In genomic region chr5:76283890-76284289, GRCm38 (mm10) we compare ENCODE assay signal across 41 mouse cellular contexts. TPM values are rescaled to one million over a fixed set of nuclear protein-coding genes. Genes with fewer than 3 reads are reported as not detected.
A peak's percentile ranks its signal among the peaks of the same experiment; 100 is the strongest.
DNase-seq lines count a peak whose midpoint lies in the region; ATAC-seq lines count a peak whose summit lies in the region.
"Had no signal": no experiment of that assay in that cellular context is flagged by ENCODE, and none has a peak within 500 bp of the region (broad histone marks: within the 10 kb centered on the region; RNA-seq: fewer than 3 reads in every experiment).

No protein-coding gene starts in this region.

- WGBS in liver, embryonic 15.5 days (ENCODE audit: insufficient replicate concordance): 21% methylated on average over 1 of the region's 1 CpGs

- H3K4me2 ChIP-seq in liver, embryonic 15.5 days: no peak overlapping the region
- H3K4me2 ChIP-seq: embryonic facial prominence, embryonic 12.5 days; heart, embryonic 13.5 days; hindbrain, embryonic 15.5 days; limb, embryonic 13.5 days; lung, embryonic 14.5 days; midbrain, embryonic 11.5 days; neural tube, embryonic 12.5 days had no signal

- DNase-seq in adrenal gland, adult 2 months: peak; percentile 32
- no peak for DNase-seq in adrenal gland, adult 18-20 months (ENCODE audit: low spot score in 2 of 2)
- peak; percentile 9 for DNase-seq in liver
- DNase-seq in right cerebral cortex, postnatal 25 days: no peak
- DNase-seq in cerebellum, postnatal 10 days: no peak
- no peak for DNase-seq in heart, adult 18-20 months
- DNase-seq: cerebellum, adult 11 months; cerebellum, adult 9-10 months; embryo, embryonic 11 days; heart, postnatal 10 days; kidney, adult 2 months; kidney, postnatal 4 days; lung, embryonic 14.5 days; lung, postnatal 14 days; right cerebral cortex, adult 18-20 months; right cerebral cortex, postnatal 4 days; thymus, adult 18-20 months; thymus, postnatal 25 days had no signal

- H3K9ac ChIP-seq in liver, embryonic 15.5 days: no peak overlapping the region
- H3K9ac ChIP-seq: embryonic facial prominence, embryonic 12.5 days; heart, embryonic 13.5 days; hindbrain, embryonic 15.5 days; limb, embryonic 13.5 days; lung, embryonic 14.5 days; neural tube, embryonic 12.5 days had no signal

- no peak overlapping the region for H3K27ac ChIP-seq in liver, embryonic 15.5 days (replicated peaks)
- H3K27ac ChIP-seq: embryonic facial prominence, embryonic 12.5 days; heart, embryonic 13.5 days; hindbrain, embryonic 10.5 days; hindbrain, embryonic 15.5 days; kidney, postnatal 0 days; limb, embryonic 13.5 days; neural tube, embryonic 12.5 days; stomach, postnatal 0 days had no signal

- 0 out of 2 replicates have a peak, but pooled peaks have one; percentile 40 for ATAC-seq in liver, embryonic 15.5 days (ENCODE audit: insufficient read depth)
- ATAC-seq: forebrain, embryonic 14.5 days; midbrain, embryonic 16.5 days had no signal

- H3K4me1 ChIP-seq in liver, embryonic 15.5 days (replicated peaks): peaks cover 9% of the 10 kb centered on the region
- H3K4me1 ChIP-seq: hindbrain, embryonic 10.5 days; hindbrain, embryonic 15.5 days; neural tube, embryonic 12.5 days had no signal

- no peak overlapping the region for H3K4me3 ChIP-seq in liver, embryonic 15.5 days (replicated peaks)
- H3K4me3 ChIP-seq: embryonic facial prominence, embryonic 12.5 days; heart, embryonic 13.5 days; hindbrain, embryonic 10.5 days; hindbrain, embryonic 15.5 days; limb, embryonic 13.5 days; myocyte; neural tube, embryonic 12.5 days had no signal

- no peaks in the 10 kb centered on the region for H3K36me3 ChIP-seq in liver, embryonic 15.5 days (replicated peaks)
- H3K36me3 ChIP-seq: embryonic facial prominence, embryonic 12.5 days; heart, embryonic 13.5 days; hindbrain, embryonic 10.5 days; hindbrain, embryonic 15.5 days; limb, embryonic 13.5 days; neural tube, embryonic 12.5 days had no signal

- H3K9me3 ChIP-seq in liver, embryonic 15.5 days (replicated peaks): no peaks in the 10 kb centered on the region
- H3K9me3 ChIP-seq: embryonic facial prominence, embryonic 12.5 days; G1E; hindbrain, embryonic 10.5 days; hindbrain, embryonic 15.5 days; limb, embryonic 13.5 days; neural tube, embryonic 12.5 days had no signal

- no peaks in the 10 kb centered on the region for H3K27me3 ChIP-seq in liver, embryonic 15.5 days
- H3K27me3 ChIP-seq: embryonic facial prominence, embryonic 12.5 days; heart, embryonic 13.5 days; hindbrain, embryonic 15.5 days; limb, embryonic 13.5 days; neural tube, embryonic 12.5 days had no signal

RNA-seq across cellular contexts. Expression of gene Clock, which starts 20.7 kb away (rescaled TPM):
- total RNA-seq in adrenal gland, adult 2 months (2021): 10 to 100 TPM; 38.9 to 62.9 TPM
- polyA plus RNA-seq in adrenal gland, adult 2 months (2012; rRNA removed): 10.6 and 10.9 TPM in 2 replicates
- total RNA-seq in adrenal gland, adult 18-20 months (2021): 10 to 100 TPM; 48.8 to 54.2 TPM
- polyA plus RNA-seq in liver, embryonic 15.5 days (2015; fragmentation: Nextera tagmentation; extraction: Ambion mirVana): 1.8 and 2.1 TPM in 2 replicates
- total RNA-seq in heart, adult 18-20 months (2021): 10 to 100 TPM; 29.1 to 33.9 TPM

RNA-seq across cellular contexts. Expression of gene Pdcl2, which starts 47.1 kb away (rescaled TPM):
- total RNA-seq in adrenal gland, adult 2 months (2021): not detected
- polyA plus RNA-seq in adrenal gland, adult 2 months (2012; rRNA removed): not detected in 2 replicates
- total RNA-seq in adrenal gland, adult 18-20 months (2021): not detected
- not detected in 2 replicates for polyA plus RNA-seq in liver, embryonic 15.5 days (2015; fragmentation: Nextera tagmentation; extraction: Ambion mirVana)
- total RNA-seq in heart, adult 18-20 months (2021): not detected
- total RNA-seq: G1E; gastrocnemius, adult 18-20 months; gastrocnemius, postnatal 4 days; heart, adult 8-10 months; heart, postnatal 10 days; layer of hippocampus, adult 8-10 months; layer of hippocampus, postnatal 25 days; left cerebral cortex, adult 8-10 months; left cerebral cortex, postnatal 36 days had no signal
- polyA plus RNA-seq: embryonic facial prominence, embryonic 12.5 days; forebrain, embryonic 14.5 days; G1E; heart, embryonic 13.5 days; hindbrain, embryonic 10.5 days; hindbrain, embryonic 15.5 days; intestine, embryonic 14.5 days; kidney, postnatal 0 days; limb, embryonic 13.5 days; lung, embryonic 14.5 days; midbrain, embryonic 11.5 days; midbrain, embryonic 16.5 days; myocyte; neural tube, embryonic 12.5 days; spleen, adult 2 months; stomach, postnatal 0 days had no signal

Comparison
In these comparisons a context has a peak if more than half of its experiments do, and no peak if none do; other contexts are left out.
1. DNase-seq: peak in adrenal gland, adult 2 months (single experiment) and liver (single experiment); none in adrenal gland, adult 18-20 months (0 of 2), right cerebral cortex, postnatal 25 days (single experiment), cerebellum, postnatal 10 days (0 of 2) and heart, adult 18-20 months (0 of 2).